ENCODE assay signal across 17 mouse cellular contexts in the genomic region with DNA sequence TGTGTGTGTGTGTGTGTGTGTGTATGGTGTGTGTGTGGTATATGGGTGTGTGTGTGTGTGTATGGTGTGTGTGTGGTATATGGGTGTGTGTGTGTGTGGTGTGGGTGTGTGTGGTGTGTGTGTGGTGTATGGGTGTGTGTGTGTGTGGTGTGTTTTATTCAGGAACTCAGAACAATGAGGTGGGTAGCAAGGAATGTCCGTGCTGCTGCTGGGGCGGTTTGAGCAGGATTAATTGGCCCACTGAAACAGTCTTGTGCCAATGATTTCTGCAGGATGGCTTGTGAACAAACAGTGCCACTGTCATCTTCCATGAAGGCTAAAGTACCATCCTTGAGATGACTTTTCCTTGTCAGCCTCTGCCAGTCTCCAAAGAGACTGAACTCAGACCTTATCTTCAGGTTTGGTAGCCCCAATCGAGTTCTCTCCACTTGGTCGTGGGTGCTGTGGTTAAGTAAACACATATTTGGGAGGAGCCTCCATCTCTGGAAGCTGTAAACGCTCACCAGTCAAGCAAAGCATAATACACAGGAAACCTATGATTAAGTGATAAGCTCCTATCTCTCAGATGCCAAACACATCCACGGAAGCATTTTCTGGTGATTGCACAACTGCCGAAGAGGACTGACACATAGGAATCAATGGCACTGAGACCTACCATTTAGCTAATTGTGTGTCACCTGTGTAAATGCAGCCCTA. TPM values are rescaled to one million over a fixed set of nuclear protein-coding genes. Genes with fewer than 3 reads are reported as not detected.
DNase-seq lines count a peak whose midpoint lies in the region; ATAC-seq and TF ChIP-seq lines count a peak whose summit lies in the region.
"Had no signal": no experiment of that assay in that cellular context is flagged by ENCODE, and none has a peak within 500 bp of the region (broad histone marks: within the 10 kb centered on the region; RNA-seq: fewer than 3 reads in every experiment).

No protein-coding gene starts in this region.

- no peaks in the 10 kb centered on the region for H3K4me1 ChIP-seq in lung, postnatal 0 days (ENCODE audit: insufficient read depth, low read depth, low read length)
- no peaks in the 10 kb centered on the region for H3K4me1 ChIP-seq in midbrain, embryonic 13.5 days (replicated peaks)

- DNase-seq in induced T-regulatory cell, adult 2 months (ENCODE audit: low read depth) = peak; percentile 24
- DNase-seq in lung, postnatal 0 days (ENCODE audit: low spot score) = peak; percentile 48
- no peak for DNase-seq in gastrocnemius, postnatal 25 days
- DNase-seq in left cerebral cortex, postnatal 25 days (ENCODE audit: low spot score in 2 of 2) = no peak
- DNase-seq: adrenal gland, postnatal 36 days; heart, postnatal 4 days had no signal

- H3K9ac ChIP-seq in lung, postnatal 0 days (replicated peaks; ENCODE audit: low read depth) = no peak overlapping the region
- H3K9ac ChIP-seq in midbrain, embryonic 13.5 days (replicated peaks) = no peak overlapping the region
- H3K9ac ChIP-seq: embryonic facial prominence, embryonic 15.5 days; forebrain, embryonic 13.5 days had no signal

- TF ChIP-seq EP300 in lung, postnatal 0 days (IDR thresholded peaks at IDR 0.05) = peak; percentile 48; the same call in 1 of the 2 replicates

- H3K27me3 ChIP-seq in C2C12 (ENCODE audit: control insufficient read depth, insufficient read depth, insufficient read length) = no peaks in the 10 kb centered on the region
- no peaks in the 10 kb centered on the region for H3K27me3 ChIP-seq in lung, postnatal 0 days (replicated peaks; ENCODE audit: insufficient read depth, low read length)
- no peaks in the 10 kb centered on the region for H3K27me3 ChIP-seq in midbrain, embryonic 13.5 days
- H3K27me3 ChIP-seq: embryonic facial prominence, embryonic 15.5 days; forebrain, embryonic 13.5 days had no signal

- H3K36me3 ChIP-seq in C2C12 (ENCODE audit: control insufficient read depth, insufficient read depth) = no peaks in the 10 kb centered on the region
- no peaks in the 10 kb centered on the region for H3K36me3 ChIP-seq in lung, postnatal 0 days (ENCODE audit: insufficient read depth, low read length)
- H3K36me3 ChIP-seq in midbrain, embryonic 13.5 days = no peaks in the 10 kb centered on the region
- H3K36me3 ChIP-seq: embryonic facial prominence, embryonic 15.5 days had no signal

- no peaks in the 10 kb centered on the region for H3K79me2 ChIP-seq in C2C12 (ENCODE audit: control insufficient read depth, insufficient read depth)

- WGBS in lung, postnatal 0 days = 17% methylated on average over 7 of the region's 7 CpGs
- 82% methylated on average over 7 of the region's 7 CpGs for WGBS in midbrain, embryonic 13.5 days

- H3K79me3 ChIP-seq in C2C12 (ENCODE audit: low read depth) = no peaks in the 10 kb centered on the region

- no peak overlapping the region for H3ac ChIP-seq in C2C12 (ENCODE audit: control insufficient read depth, insufficient read length, low read depth)

- H3K4me3 ChIP-seq in C2C12 (ENCODE audit: insufficient read depth, poor library complexity, severe bottlenecking) = no peak overlapping the region
- no peak overlapping the region for H3K4me3 ChIP-seq in lung, postnatal 0 days (ENCODE audit: low read depth, low read length)
- no peak overlapping the region for H3K4me3 ChIP-seq in midbrain, embryonic 13.5 days (replicated peaks)
- H3K4me3 ChIP-seq: embryonic facial prominence, embryonic 15.5 days; forebrain, embryonic 13.5 days had no signal

- no peaks in the 10 kb centered on the region for H3K9me3 ChIP-seq in lung, postnatal 0 days (ENCODE audit: low read length)
- H3K9me3 ChIP-seq in midbrain, embryonic 13.5 days = no peaks in the 10 kb centered on the region
- H3K9me3 ChIP-seq: embryonic facial prominence, embryonic 15.5 days; forebrain, embryonic 13.5 days had no signal

- no peak overlapping the region for H3K4me2 ChIP-seq in lung, postnatal 0 days (replicated peaks; ENCODE audit: low read depth, low read length)
- no peak overlapping the region for H3K4me2 ChIP-seq in midbrain, embryonic 13.5 days (replicated peaks)
- H3K4me2 ChIP-seq: embryonic facial prominence, embryonic 15.5 days; forebrain, embryonic 13.5 days had no signal

- no peak for TF ChIP-seq CTCF in C2C12 (IDR thresholded peaks at IDR 0.05; ENCODE audit: control insufficient read depth, insufficient read depth, insufficient read length)
- no peak for TF ChIP-seq CTCF in lung, postnatal 0 days (IDR thresholded peaks at IDR 0.05)

- ATAC-seq in CD4-positive, CD25-positive, alpha-beta regulatory T cell, adult 4 months = peak; percentile 49
- ATAC-seq in lung, postnatal 0 days = peak; percentile 67
- no peak for ATAC-seq in midbrain, embryonic 13.5 days
- ATAC-seq: forebrain, embryonic 13.5 days; inflammation-experienced regulatory T-cells, adult 6 months had no signal

- no peak overlapping the region for H3K27ac ChIP-seq in lung, postnatal 0 days (ENCODE audit: low read length)
- H3K27ac ChIP-seq in midbrain, embryonic 13.5 days = no peak overlapping the region
- H3K27ac ChIP-seq: embryonic facial prominence, embryonic 15.5 days; forebrain, embryonic 13.5 days; kidney, postnatal 0 days had no signal

- intact Hi-C loops in left cerebral cortex, postnatal 25 days (cut with DNase I) = no loop called here

TF ChIP-seq in C2C12, 6 proteins besides CTCF, POLR2A, EP300 and RAD21:
- TF ChIP-seq USF1 (IDR thresholded peaks at IDR 0.05; ENCODE audit: low read depth) (no peak), CEBPB (IDR thresholded peaks at IDR 0.05; ENCODE audit: low read depth) (peak; percentile 41)

RNA-seq across cellular contexts. Expression of a gene that starts 18.3 kb away (rescaled TPM):
- polyA plus RNA-seq in C2C12 (2012; fragmentation: generic; extraction: Trizol) = not detected
- polyA plus RNA-seq in CD4-positive, CD25-positive, alpha-beta regulatory T cell, adult 4 months (2017; shearing (Covaris generic)) = not detected
- polyA plus RNA-seq in lung, postnatal 0 days (2015; fragmentation: Nextera tagmentation; extraction: Ambion mirVana) = not detected in 2 replicates
- 0.04 TPM in 1 of 2 replicates, not detected in the other for polyA plus RNA-seq in midbrain, embryonic 13.5 days (2015; fragmentation: Nextera tagmentation; extraction: Ambion mirVana)
- total RNA-seq in gastrocnemius, postnatal 25 days (2021) = not detected
- not detected for total RNA-seq in left cerebral cortex, postnatal 25 days (2021)
- total RNA-seq: adrenal gland, postnatal 36 days; gastrocnemius, adult 18-20 months; heart, adult 8-10 months; heart, postnatal 4 days; left cerebral cortex, postnatal 14 days had no signal
- polyA plus RNA-seq: cortical plate, adult 2 months; embryonic facial prominence, embryonic 15.5 days; forebrain, embryonic 13.5 days; inflammation-experienced regulatory T-cells, adult 6 months; kidney, postnatal 0 days had no signal

RNA-seq across cellular contexts. Expression of a gene that starts 32.0 kb away (rescaled TPM):
- 34.5 TPM for polyA plus RNA-seq in C2C12 (2012; fragmentation: generic; extraction: Trizol)
- 10 to 100 TPM; 15.4 to 28.8 TPM for polyA plus RNA-seq in CD4-positive, CD25-positive, alpha-beta regulatory T cell, adult 4 months (2017; shearing (Covaris generic))
- 13.8 and 16.2 TPM in 2 replicates for polyA plus RNA-seq in lung, postnatal 0 days (2015; fragmentation: Nextera tagmentation; extraction: Ambion mirVana)
- 16.4 and 18.2 TPM in 2 replicates for polyA plus RNA-seq in midbrain, embryonic 13.5 days (2015; fragmentation: Nextera tagmentation; extraction: Ambion mirVana)
- total RNA-seq in gastrocnemius, postnatal 25 days (2021) = 1 to 10 TPM; 7.8 to 8.7 TPM
- total RNA-seq in left cerebral cortex, postnatal 25 days (2021) = 10 to 100 TPM; 90.6 to 90.9 TPM

Comparison
In these comparisons a context has a peak if more than half of its experiments do, and no peak if none do; other contexts are left out.
1. DNase-seq: peak in induced T-regulatory cell, adult 2 months (single experiment) and lung, postnatal 0 days (single experiment); none in gastrocnemius, postnatal 25 days (single experiment) and left cerebral cortex, postnatal 25 days (0 of 2).